In genomic region chr5:35713649-35714354, GRCm38 (mm10) we compare ENCODE assay signal across 7 mouse cellular contexts. TPM values are rescaled to one million over a fixed set of nuclear protein-coding genes. Genes with fewer than 3 reads are reported as not detected.
DNase-seq lines count a peak whose midpoint lies in the region; ATAC-seq and TF ChIP-seq lines count a peak whose summit lies in the region.

No protein-coding gene starts in this region.

- H3K27ac ChIP-seq in forebrain, postnatal 0 days (ENCODE audit: low read depth, low read length): no peak overlapping the region
- H3K27ac ChIP-seq in hindbrain, embryonic 14.5 days: no peak overlapping the region

- H3K9me3 ChIP-seq in forebrain, postnatal 0 days (ENCODE audit: low read length): no peaks in the 10 kb centered on the region
- H3K9me3 ChIP-seq in hindbrain, embryonic 14.5 days (ENCODE audit: control insufficient read depth, low read length): no peaks in the 10 kb centered on the region

- no peak overlapping the region for H3K4me3 ChIP-seq in forebrain, postnatal 0 days (ENCODE audit: low read depth, low read length)
- no peak overlapping the region for H3K4me3 ChIP-seq in hindbrain, embryonic 14.5 days (replicated peaks; ENCODE audit: low read length)

- H3K27me3 ChIP-seq in forebrain, postnatal 0 days (ENCODE audit: insufficient read depth, low read length): no peaks in the 10 kb centered on the region
- H3K27me3 ChIP-seq in hindbrain, embryonic 14.5 days (ENCODE audit: control insufficient read depth, insufficient read depth, low read length): no peaks in the 10 kb centered on the region

- intact Hi-C loops in left cerebral cortex, postnatal 10 days (cut with DNase I): loop anchor here (2.0 to 5.0 kb wide), 2 partner anchors 119 to 192 kb away; no protein-coding TSS in a partner anchor

- peak; percentile 98 for ATAC-seq in forebrain, postnatal 0 days
- ATAC-seq in hindbrain, embryonic 14.5 days (ENCODE audit: low FRiP score): peak; percentile 93
- ATAC-seq in megakaryocyte progenitor cell, adult 5-6 weeks (replicated peaks; ENCODE audit: poor library complexity): peak; percentile 95

- H3K36me3 ChIP-seq in forebrain, postnatal 0 days (ENCODE audit: insufficient read depth): no peaks in the 10 kb centered on the region
- no peaks in the 10 kb centered on the region for H3K36me3 ChIP-seq in hindbrain, embryonic 14.5 days (replicated peaks; ENCODE audit: control insufficient read depth, insufficient read depth)

- peak; percentile 99 for TF ChIP-seq CTCF in forebrain, postnatal 0 days (IDR thresholded peaks at IDR 0.05; ENCODE audit: low read depth)

- peak; percentile 93 for DNase-seq in ZHBTc4 (ENCODE audit: low read depth, low spot score)
- DNase-seq in cerebellum, adult 18-20 months: peak; percentile 75 to 76
- peak; percentile 90 for DNase-seq in forebrain, postnatal 0 days
- DNase-seq in hindbrain, embryonic 14.5 days (ENCODE audit: low spot score): peak; percentile 90
- DNase-seq in left cerebral cortex, postnatal 10 days (ENCODE audit: extremely low spot score in 1 of 2, low spot score in 2 of 2): peak; percentile 63 to 80
- DNase-seq in right cerebral cortex, postnatal 25 days: peak; percentile 55

- H3K4me2 ChIP-seq in forebrain, postnatal 0 days (ENCODE audit: low read depth): no peak overlapping the region
- no peak overlapping the region for H3K4me2 ChIP-seq in hindbrain, embryonic 14.5 days (replicated peaks)

- no peak overlapping the region for H3K9ac ChIP-seq in forebrain, postnatal 0 days
- H3K9ac ChIP-seq in hindbrain, embryonic 14.5 days: no peak overlapping the region

- WGBS in forebrain, postnatal 0 days: 48% methylated on average over 13 of the region's 13 CpGs
- WGBS in hindbrain, embryonic 14.5 days: 54% methylated on average over 13 of the region's 13 CpGs

- H3K4me1 ChIP-seq in forebrain, postnatal 0 days (ENCODE audit: insufficient read depth): no peaks in the 10 kb centered on the region
- H3K4me1 ChIP-seq in hindbrain, embryonic 14.5 days (replicated peaks; ENCODE audit: control insufficient read depth, insufficient read depth, low read length): no peaks in the 10 kb centered on the region

RNA-seq across cellular contexts. Expression of gene Sh3tc1, which starts 26.0 kb away (rescaled TPM):
- 1.8 and 2.8 TPM in 2 replicates for total RNA-seq in forebrain, postnatal 0 days (2014; rRNA removed)
- 0.99 and 1.2 TPM in 2 replicates for polyA plus RNA-seq in forebrain, postnatal 0 days (2015; fragmentation: Nextera tagmentation; extraction: Ambion mirVana)
- polyA plus RNA-seq in hindbrain, embryonic 14.5 days (2014; fragmentation: Nextera tagmentation; extraction: Ambion mirVana): 2.5 and 3.0 TPM in 2 replicates
- 1 to 10 TPM; 2.8 to 4.1 TPM for total RNA-seq in left cerebral cortex, postnatal 10 days (2021)
- total RNA-seq in megakaryocyte progenitor cell, adult 5-6 weeks (2015): 2.7 and 4.1 TPM in 2 replicates
- total RNA-seq in megakaryocyte progenitor cell, adult 5-6 weeks (2017): 2.9 and 5.5 TPM in 2 replicates

RNA-seq across cellular contexts. Expression of gene Htra3, which starts 34.2 kb away (rescaled TPM):
- total RNA-seq in forebrain, postnatal 0 days (2014; rRNA removed): 11.1 and 13.2 TPM in 2 replicates
- polyA plus RNA-seq in forebrain, postnatal 0 days (2015; fragmentation: Nextera tagmentation; extraction: Ambion mirVana): 16.4 and 16.9 TPM in 2 replicates
- 17.2 and 18.1 TPM in 2 replicates for polyA plus RNA-seq in hindbrain, embryonic 14.5 days (2014; fragmentation: Nextera tagmentation; extraction: Ambion mirVana)
- 10 to 100 TPM; 14.0 to 14.9 TPM for total RNA-seq in left cerebral cortex, postnatal 10 days (2021)
- not detected in 2 replicates for total RNA-seq in megakaryocyte progenitor cell, adult 5-6 weeks (2015)
- not detected in 2 replicates for total RNA-seq in megakaryocyte progenitor cell, adult 5-6 weeks (2017)

RNA-seq across cellular contexts. Expression of gene Ablim2, which starts 43.9 kb away (rescaled TPM):
- 20.6 and 21.8 TPM in 2 replicates for total RNA-seq in forebrain, postnatal 0 days (2014; rRNA removed)
- polyA plus RNA-seq in forebrain, postnatal 0 days (2015; fragmentation: Nextera tagmentation; extraction: Ambion mirVana): 13.2 and 18.2 TPM in 2 replicates
- 19.9 and 22.3 TPM in 2 replicates for polyA plus RNA-seq in hindbrain, embryonic 14.5 days (2014; fragmentation: Nextera tagmentation; extraction: Ambion mirVana)
- 10 to 100 TPM; 73.1 to 80.7 TPM for total RNA-seq in left cerebral cortex, postnatal 10 days (2021)
- 0.59 TPM in 1 of 2 replicates, not detected in the other for total RNA-seq in megakaryocyte progenitor cell, adult 5-6 weeks (2015)
- total RNA-seq in megakaryocyte progenitor cell, adult 5-6 weeks (2017): 0.14 TPM in 1 of 2 replicates, not detected in the other

Comparison
In these comparisons a context has a peak if more than half of its experiments do, and no peak if none do; other contexts are left out.
1. RNA of gene Htra3, which starts 34.2 kb away (total RNA-seq): 14.0 to 14.9 TPM in left cerebral cortex, postnatal 10 days and 11.1 to 13.2 TPM in forebrain, postnatal 0 days; not detected in megakaryocyte progenitor cell, adult 5-6 weeks; every median in the first group is over 10 times any median in the second.
2. RNA of gene Ablim2, which starts 43.9 kb away (total RNA-seq): 73.1 to 80.7 TPM in left cerebral cortex, postnatal 10 days and 20.6 to 21.8 TPM in forebrain, postnatal 0 days; 0.14 to 0.59 TPM in megakaryocyte progenitor cell, adult 5-6 weeks; every median in the first group is over 10 times any median in the second.
3. Peak in every context shown above with its lines, with median percentiles within 50 percentile points of each other: DNase-seq and ATAC-seq.